Mouse (Mus musculus): ENCODE results near the gene Prnd.

Prnd gene

GRCm38 (mm10) chr2:131939404-131940111 is 11.1 kb upstream of the Prnd start:
- DNase-seq (ENCODE audit: low read depth, low spot score) = peak; percentile 35

DNA sequence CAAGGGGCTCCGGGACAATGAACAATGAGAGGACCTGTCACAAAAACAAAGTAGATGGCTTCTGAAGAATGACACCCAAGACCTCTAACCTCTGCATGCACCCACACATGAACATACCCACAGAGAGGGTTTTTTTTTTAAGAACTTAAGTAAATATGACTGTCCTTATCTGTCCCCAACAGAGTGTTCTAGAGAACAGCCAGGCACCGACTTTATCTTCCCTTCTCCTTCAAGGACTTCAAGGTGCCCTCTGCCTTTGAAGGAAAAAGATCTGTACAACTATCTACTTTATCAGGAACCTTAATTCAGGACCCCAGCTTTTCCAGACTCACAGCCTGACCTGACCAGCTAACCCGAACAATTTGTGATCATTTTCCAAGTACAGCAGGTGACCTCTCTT is 10.2 kb upstream of the Prnd start:
- peak; percentile 27 for DNase-seq (ENCODE audit: low read depth, low spot score)

GRCm38 (mm10) chr2:131941501-131941900 is 9.2 kb upstream of the Prnd start:
- no peak for DNase-seq (ENCODE audit: low read depth, low spot score)

DNA sequence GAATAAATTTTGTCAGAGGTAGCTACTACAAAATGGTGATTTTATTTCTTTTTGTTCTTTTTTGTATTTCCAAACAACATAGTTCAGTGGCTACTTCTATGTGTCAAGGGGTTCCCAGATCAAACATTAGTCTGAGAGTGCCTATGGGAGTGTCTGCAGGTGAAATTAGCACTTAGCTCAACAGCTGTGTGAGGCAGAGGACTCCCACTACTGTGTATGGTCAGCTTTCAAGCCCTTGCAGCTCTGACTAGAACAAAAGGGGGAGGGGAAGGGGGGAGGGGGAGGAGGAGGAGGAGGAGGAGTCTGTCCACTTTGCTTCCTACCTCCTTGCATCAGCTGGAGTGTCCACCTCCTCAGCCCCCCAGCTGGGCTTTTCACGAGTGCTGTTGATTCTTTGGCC is 6.3 kb upstream of the Prnd start:
- no peak for DNase-seq (ENCODE audit: low read depth, low spot score)

DNA sequence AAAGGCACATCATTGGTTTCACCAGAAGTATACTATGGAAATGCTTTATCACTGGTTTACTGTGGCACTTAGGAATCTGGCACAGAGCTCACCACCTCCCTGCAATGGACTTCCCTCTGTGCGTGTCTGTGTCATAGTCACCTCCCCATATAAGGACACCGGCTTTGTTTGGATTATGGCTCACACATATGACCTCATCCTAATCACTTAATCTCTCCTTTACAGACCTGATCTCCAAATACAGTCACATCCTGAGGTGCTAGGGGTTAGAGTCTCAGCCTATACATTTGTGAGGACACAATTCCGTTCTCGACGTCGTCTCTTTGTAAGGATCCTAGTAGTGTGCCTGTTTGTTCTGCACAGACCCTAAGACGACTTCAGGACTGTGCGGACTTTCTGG is 5.4 kb upstream of the Prnd start:
- no peak for DNase-seq (ENCODE audit: low read depth, low spot score)

GRCm38 (mm10) chr2:131945765-131946164 is 4.9 kb upstream of the Prnd start:
- no peak for DNase-seq (ENCODE audit: low read depth, low spot score)

- DNase-seq (ENCODE audit: low read depth, low spot score) = no peak
Measured at GRCm38 (mm10) chr2:131946351-131946750, 4.3 kb upstream of the Prnd start.

DNA sequence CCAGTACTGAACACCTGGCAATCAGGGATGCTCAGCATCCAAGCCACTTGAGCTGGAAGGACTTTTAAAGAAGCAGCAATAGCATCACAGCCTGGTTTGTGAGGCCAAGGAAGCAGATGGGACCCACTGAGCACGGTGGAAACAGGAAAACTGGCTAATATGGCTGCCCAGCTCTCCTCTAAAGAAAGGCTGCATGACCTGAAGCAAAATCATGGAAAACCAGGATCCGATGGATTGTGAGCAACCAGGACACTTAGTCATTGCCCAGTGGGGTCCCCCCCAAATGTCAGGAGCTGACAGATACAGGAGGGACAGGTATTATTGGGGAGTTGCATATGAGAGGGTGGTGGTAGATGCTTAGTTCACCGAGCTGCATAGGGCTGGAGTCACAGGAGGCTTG is 2.5 kb upstream of the Prnd start:
- DNase-seq (ENCODE audit: low read depth, low spot score) = no peak

GRCm38 (mm10) chr2:131948916-131949639 is 1.6 kb upstream of the Prnd start:
- no peak for DNase-seq (ENCODE audit: low read depth, low spot score)

- DNase-seq (ENCODE audit: low read depth, low spot score) = no peak
Measured at GRCm38 (mm10) chr2:131949767-131950597, 679 bp upstream of the Prnd start.

DNA sequence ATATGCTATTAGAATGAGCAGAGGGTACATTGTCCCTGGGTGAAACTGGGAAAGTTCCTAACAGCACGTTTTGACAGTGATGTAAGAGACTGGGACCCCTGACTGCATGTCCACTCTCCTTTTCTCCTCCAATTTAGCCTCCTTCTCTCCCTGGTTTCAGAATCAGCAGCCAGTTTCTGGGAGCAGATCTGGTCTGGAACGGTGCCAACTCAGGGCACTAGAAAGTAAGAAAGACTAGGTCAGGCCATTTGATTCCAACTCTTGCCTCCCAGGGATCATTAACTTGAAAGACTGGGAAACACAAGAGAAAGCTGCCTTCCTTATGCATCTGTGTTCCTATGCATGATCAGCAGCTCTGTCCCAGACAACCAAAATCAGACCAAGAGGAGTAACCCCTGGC is 1.8 kb downstream of the Prnd start:
- DNase-seq (ENCODE audit: low read depth, low spot score) = no peak

DNA sequence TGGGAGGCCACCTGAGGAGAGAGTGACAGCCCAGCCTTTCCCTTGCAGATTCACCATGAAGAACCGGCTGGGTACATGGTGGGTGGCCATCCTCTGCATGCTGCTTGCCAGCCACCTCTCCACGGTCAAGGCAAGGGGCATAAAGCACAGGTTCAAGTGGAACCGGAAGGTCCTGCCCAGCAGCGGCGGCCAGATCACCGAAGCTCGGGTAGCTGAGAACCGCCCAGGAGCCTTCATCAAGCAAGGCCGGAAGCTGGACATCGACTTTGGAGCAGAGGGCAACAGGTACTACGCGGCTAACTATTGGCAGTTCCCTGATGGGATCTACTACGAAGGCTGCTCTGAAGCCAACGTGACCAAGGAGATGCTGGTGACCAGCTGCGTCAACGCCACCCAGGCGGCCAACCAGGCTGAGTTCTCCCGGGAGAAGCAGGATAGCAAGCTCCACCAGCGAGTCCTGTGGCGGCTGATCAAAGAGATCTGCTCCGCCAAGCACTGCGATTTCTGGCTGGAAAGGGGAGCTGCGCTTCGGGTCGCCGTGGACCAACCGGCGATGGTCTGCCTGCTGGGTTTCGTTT is 2.4 kb downstream of the Prnd start:
- no peak for DNase-seq (ENCODE audit: low read depth, low spot score)

GRCm38 (mm10) chr2:131953711-131954110 is 3.0 kb downstream of the Prnd start:
- DNase-seq (ENCODE audit: low read depth, low spot score) = no peak

DNA sequence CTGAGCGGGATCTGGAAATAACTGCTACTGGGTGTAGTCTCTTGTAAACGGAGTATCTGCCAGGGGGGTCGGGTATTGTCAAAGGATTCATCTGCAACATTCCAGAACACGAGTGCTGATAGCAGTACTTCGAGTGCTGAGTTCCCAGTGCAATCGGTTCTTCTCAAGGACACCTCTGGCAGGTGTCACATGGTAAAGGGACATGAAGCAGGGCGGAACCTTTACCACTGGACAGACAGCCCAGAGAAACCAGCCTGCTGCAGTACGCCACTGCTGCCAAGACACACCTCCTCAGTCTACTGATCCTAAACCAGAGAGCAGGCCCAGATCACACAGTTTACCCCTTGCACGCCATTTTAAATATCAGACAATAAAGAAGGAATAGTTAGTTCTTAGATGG is 4.2 kb downstream of the Prnd start:
- DNase-seq (ENCODE audit: low read depth, low spot score) = no peak

DNA sequence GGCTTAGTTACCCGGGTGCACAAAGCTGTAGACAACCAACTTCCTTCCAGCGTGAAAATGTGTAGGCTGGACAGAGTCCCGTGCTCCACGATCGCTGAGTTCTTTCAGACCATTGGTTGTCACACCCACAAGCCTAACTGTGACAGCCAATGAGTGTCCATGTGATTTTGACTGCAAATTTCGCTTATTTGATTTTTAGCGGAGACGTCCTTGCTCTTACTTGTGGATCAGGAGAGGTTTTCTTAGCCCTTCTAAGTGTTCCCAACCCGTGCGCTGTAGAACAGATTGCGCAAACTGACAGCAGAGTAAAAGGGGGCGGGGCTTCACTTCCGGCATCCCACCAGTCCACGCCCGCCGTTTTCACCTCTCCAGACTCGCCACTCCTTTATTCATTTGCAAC is 4.6 kb downstream of the Prnd start:
- no peak for DNase-seq (ENCODE audit: low read depth, low spot score)

GRCm38 (mm10) chr2:131956336-131957256 is 5.9 kb downstream of the Prnd start:
- DNase-seq (ENCODE audit: low read depth, low spot score) = no peak

GRCm38 (mm10) chr2:131957731-131958222 is 7.1 kb downstream of the Prnd start:
- DNase-seq (ENCODE audit: low read depth, low spot score) = no peak

GRCm38 (mm10) chr2:131961671-131962070 is 11.0 kb downstream of the Prnd start:
- DNase-seq (ENCODE audit: low read depth, low spot score) = no peak

- no peak for DNase-seq (ENCODE audit: low read depth, low spot score)
Measured at GRCm38 (mm10) chr2:131970597-131970996, 19.9 kb downstream of the Prnd start.

DNA sequence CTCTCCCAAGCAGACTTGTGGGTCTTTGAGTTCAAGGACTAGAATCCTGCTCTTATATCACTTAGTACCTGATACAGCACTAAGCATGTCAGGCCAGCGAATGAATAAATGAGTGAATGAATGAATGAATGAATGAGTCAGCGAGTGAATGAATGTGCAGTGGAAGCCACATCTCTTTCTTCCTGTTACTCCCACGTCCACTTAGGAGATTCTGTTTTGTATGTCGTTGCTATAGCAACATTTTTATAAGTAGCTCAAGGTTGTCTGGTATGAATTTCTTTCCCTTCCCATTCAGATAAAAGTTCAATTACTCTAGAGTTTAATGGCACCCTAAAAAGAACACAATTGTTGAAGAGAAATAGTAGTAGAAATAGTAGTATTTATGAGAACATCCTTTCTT is 20.4 kb downstream of the Prnd start:
- DNase-seq (ENCODE audit: low read depth, low spot score) = no peak

DNA sequence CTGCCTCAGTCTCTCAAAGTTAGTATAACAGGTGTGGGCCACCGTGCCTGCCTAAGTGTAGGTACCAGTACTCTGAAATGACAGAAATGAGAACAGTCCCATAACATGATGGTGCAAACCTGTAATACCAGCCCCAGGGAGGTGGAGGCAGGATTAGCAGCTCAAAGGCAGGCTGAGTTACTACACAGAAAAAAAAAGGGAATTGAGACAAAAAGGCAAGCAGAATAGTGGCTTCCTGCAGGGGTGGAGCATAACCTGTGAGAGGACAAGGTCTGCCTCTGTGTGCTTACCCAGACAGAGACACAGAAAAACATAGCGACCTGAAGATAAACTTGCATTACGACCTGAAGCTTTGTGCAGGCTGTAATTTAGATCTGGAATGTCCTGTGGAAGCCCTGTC is 26.0 kb downstream of the Prnd start:
- no peak for DNase-seq (ENCODE audit: low read depth, low spot score)

Data from c-Kit-negative CD71-positive TER-119-positive erythroid progenitor cells, embryonic 14.5 days (primary cell).